Mouse (Mus musculus): Measurements from ENCODE around the gene Gnai2. TPM values are rescaled to one million over a fixed set of nuclear protein-coding genes. Genes with fewer than 3 reads are reported as not detected.
A peak's percentile ranks its signal among the peaks of the same experiment; 100 is the strongest.

The Gnai2 gene
- polyA plus RNA-seq, 1 experiment, result 273 TPM

DNA sequence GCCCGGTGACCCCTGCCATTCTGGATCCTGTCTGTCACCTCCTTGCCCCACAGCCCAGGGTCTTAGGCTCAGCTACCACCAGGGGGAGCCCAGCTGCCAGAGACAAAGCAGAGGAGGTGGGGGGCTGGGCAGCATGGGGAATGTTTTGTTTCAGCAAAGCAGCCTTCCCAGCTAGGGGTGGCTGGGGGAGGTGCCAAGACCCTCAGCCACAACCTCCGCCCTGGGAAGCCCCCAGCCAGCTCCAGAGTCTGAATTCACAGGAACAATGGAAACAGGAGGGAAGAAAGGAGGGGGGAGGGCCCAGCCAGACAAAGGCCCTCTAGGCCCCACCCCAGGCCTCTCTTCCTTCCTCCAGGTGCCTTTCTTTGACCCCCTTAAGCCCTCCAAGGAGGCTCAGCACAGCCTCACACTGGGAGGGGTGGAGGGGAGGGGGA is 8.3 kb downstream of the Gnai2 start:
- 0 out of 2 replicates have a peak, but pooled peaks have one; percentile 4 for TF ChIP-seq POLR2A (IDR thresholded peaks at IDR 0.05; ENCODE audit: borderline replicate concordance, control insufficient read depth, low read depth, low read length)
- TF ChIP-seq CTCF (IDR thresholded peaks at IDR 0.05; ENCODE audit: control insufficient read depth, insufficient read depth, low read length), result peak; percentile 88
- WGBS, result 8% methylated on average over 2 of the region's 2 CpGs
- H3K4me1 ChIP-seq (ENCODE audit: control insufficient read depth, insufficient read depth, low read length), result peaks cover 15% of the 10 kb centered on the region
- H3K4me3 ChIP-seq (replicated peaks; ENCODE audit: control insufficient read depth, low read depth, low read length), result peak overlapping the region; percentile 4
- peak overlapping the region; percentile 43 for H3K27ac ChIP-seq (ENCODE audit: control insufficient read depth, insufficient read depth, low read depth, low read length, poor library complexity)

GRCm38 (mm10) chr9:107626158-107626843 is 8.9 kb downstream of the Gnai2 start:
- peaks cover 14% of the 10 kb centered on the region for H3K4me1 ChIP-seq (ENCODE audit: control insufficient read depth, insufficient read depth, low read length)
- TF ChIP-seq POLR2A (IDR thresholded peaks at IDR 0.05; ENCODE audit: borderline replicate concordance, control insufficient read depth, low read depth, low read length) (no peak), CTCF (IDR thresholded peaks at IDR 0.05; ENCODE audit: control insufficient read depth, insufficient read depth, low read length) (no peak)
- peak overlapping the region; percentile 4 for H3K4me3 ChIP-seq (replicated peaks; ENCODE audit: control insufficient read depth, low read depth, low read length)
- peak overlapping the region; percentile 43 for H3K27ac ChIP-seq (ENCODE audit: control insufficient read depth, insufficient read depth, low read depth, low read length, poor library complexity)
- WGBS, result 46% methylated on average over 15 of the region's 15 CpGs

GRCm38 (mm10) chr9:107625351-107626128 is 9.6 kb downstream of the Gnai2 start:
- 81% methylated on average over 12 of the region's 12 CpGs for WGBS
- H3K4me3 ChIP-seq (replicated peaks; ENCODE audit: control insufficient read depth, low read depth, low read length), result no peak overlapping the region
- H3K4me1 ChIP-seq (ENCODE audit: control insufficient read depth, insufficient read depth, low read length), result peaks cover 14% of the 10 kb centered on the region
- peak overlapping the region; percentile 44 for H3K27ac ChIP-seq (ENCODE audit: control insufficient read depth, insufficient read depth, low read depth, low read length, poor library complexity)
- TF ChIP-seq POLR2A (IDR thresholded peaks at IDR 0.05; ENCODE audit: borderline replicate concordance, control insufficient read depth, low read depth, low read length), result no peak
- 0 out of 2 replicates have a peak, but pooled peaks have one; percentile 10 for TF ChIP-seq CTCF (IDR thresholded peaks at IDR 0.05; ENCODE audit: control insufficient read depth, insufficient read depth, low read length)

- peaks cover 14% of the 10 kb centered on the region for H3K4me1 ChIP-seq (ENCODE audit: control insufficient read depth, insufficient read depth, low read length)
- no peak overlapping the region for H3K4me3 ChIP-seq (replicated peaks; ENCODE audit: control insufficient read depth, low read depth, low read length)
- peak overlapping the region; percentile 44 for H3K27ac ChIP-seq (ENCODE audit: control insufficient read depth, insufficient read depth, low read depth, low read length, poor library complexity)
- no peak for TF ChIP-seq POLR2A (IDR thresholded peaks at IDR 0.05; ENCODE audit: borderline replicate concordance, control insufficient read depth, low read depth, low read length)
- TF ChIP-seq CTCF (IDR thresholded peaks at IDR 0.05; ENCODE audit: control insufficient read depth, insufficient read depth, low read length), result no peak
- 63% methylated on average over 3 of the region's 3 CpGs for WGBS
Measured at GRCm38 (mm10) chr9:107624951-107625350, 10.2 kb downstream of the Gnai2 start.

- Histone ChIP-seq H3K4me3 (replicated peaks; ENCODE audit: control insufficient read depth, low read depth, low read length) (no peak overlapping the region), H3K27ac (ENCODE audit: control insufficient read depth, insufficient read depth, low read depth, low read length, poor library complexity) (peak overlapping the region; percentile 44), H3K4me1 (ENCODE audit: control insufficient read depth, insufficient read depth, low read length) (peaks cover 14% of the 10 kb centered on the region)
- TF ChIP-seq POLR2A (IDR thresholded peaks at IDR 0.05; ENCODE audit: borderline replicate concordance, control insufficient read depth, low read depth, low read length) (no peak), CTCF (IDR thresholded peaks at IDR 0.05; ENCODE audit: control insufficient read depth, insufficient read depth, low read length) (no peak)
- WGBS, result 17% methylated on average over 5 of the region's 5 CpGs
Measured at GRCm38 (mm10) chr9:107624539-107624938, 10.6 kb downstream of the Gnai2 start.

DNA sequence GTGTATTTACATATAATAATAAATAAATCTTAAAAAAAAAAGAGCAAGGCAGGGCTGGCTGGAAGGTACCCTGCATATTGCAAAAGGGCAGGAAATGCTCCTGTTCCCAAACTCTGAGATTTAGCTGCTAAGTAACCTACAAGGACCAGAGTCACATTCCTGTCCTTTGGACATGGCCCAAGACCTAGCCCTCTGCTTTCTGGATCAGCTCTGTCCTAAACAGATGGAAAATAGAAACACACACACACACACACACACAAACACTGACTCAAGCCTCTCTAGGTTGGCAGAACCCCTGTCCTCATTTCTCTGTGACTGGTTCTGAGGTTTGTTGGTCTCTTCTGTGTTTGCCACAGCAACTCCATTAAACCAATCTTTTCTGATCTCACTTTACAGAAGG is 14.2 kb downstream of the Gnai2 start:
- Histone ChIP-seq H3K4me1 (ENCODE audit: control insufficient read depth, insufficient read depth, low read length) (peaks cover 4% of the 10 kb centered on the region; the same call in 1 of the 2 replicates), H3K27ac (ENCODE audit: control insufficient read depth, insufficient read depth, low read depth, low read length, poor library complexity) (no peak overlapping the region)
- TF ChIP-seq CTCF (IDR thresholded peaks at IDR 0.05; ENCODE audit: control insufficient read depth, insufficient read depth, low read length), result no peak
- no peak for TF ChIP-seq POLR2A (IDR thresholded peaks at IDR 0.05; ENCODE audit: borderline replicate concordance, control insufficient read depth, low read depth, low read length)

DNA sequence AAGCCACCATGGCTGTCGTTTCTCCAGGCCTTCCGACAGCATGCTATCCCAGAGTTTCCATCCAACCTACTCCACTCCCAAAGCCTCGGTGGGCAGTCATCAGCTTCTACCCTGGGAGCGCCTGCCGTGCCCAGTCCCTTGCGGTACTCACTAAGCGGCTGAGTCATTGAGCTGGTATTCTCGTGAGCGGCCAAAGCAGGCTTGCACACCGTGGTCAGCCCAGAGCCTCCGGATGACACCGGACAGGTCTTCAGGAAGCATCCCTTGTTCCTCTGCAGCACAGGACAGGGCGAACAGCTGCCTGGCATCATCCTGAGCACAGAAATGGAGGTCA is 15.7 kb downstream of the Gnai2 start:
- TF ChIP-seq CTCF (IDR thresholded peaks at IDR 0.05; ENCODE audit: control insufficient read depth, insufficient read depth, low read length) (no peak), POLR2A (IDR thresholded peaks at IDR 0.05; ENCODE audit: borderline replicate concordance, control insufficient read depth, low read depth, low read length) (no peak)
- Histone ChIP-seq H3K27ac (ENCODE audit: control insufficient read depth, insufficient read depth, low read depth, low read length, poor library complexity) (no peak overlapping the region), H3K4me3 (replicated peaks; ENCODE audit: control insufficient read depth, low read depth, low read length) (no peak overlapping the region), H3K4me1 (ENCODE audit: control insufficient read depth, insufficient read depth, low read length) (peaks cover 2% of the 10 kb centered on the region; the same call in 1 of the 2 replicates)
- 85% methylated on average over 13 of the region's 13 CpGs for WGBS

More for the DNA sequence above, 14.2 kb downstream of the Gnai2 start:
- no peak overlapping the region for H3K4me3 ChIP-seq (replicated peaks; ENCODE audit: control insufficient read depth, low read depth, low read length)

- Histone ChIP-seq H3K4me3 (replicated peaks; ENCODE audit: control insufficient read depth, low read depth, low read length) (no peak overlapping the region), H3K27ac (ENCODE audit: control insufficient read depth, insufficient read depth, low read depth, low read length, poor library complexity) (no peak overlapping the region; the same call in 1 of the 2 replicates)
Measured at GRCm38 (mm10) chr9:107618778-107619545, 16.2 kb downstream of the Gnai2 start.

More at GRCm38 (mm10) chr9:107618778-107619545, 16.2 kb downstream of the Gnai2 start:
- no peak for TF ChIP-seq CTCF (IDR thresholded peaks at IDR 0.05; ENCODE audit: control insufficient read depth, insufficient read depth, low read length)
- no peak for TF ChIP-seq POLR2A (IDR thresholded peaks at IDR 0.05; ENCODE audit: borderline replicate concordance, control insufficient read depth, low read depth, low read length)
- 70% methylated on average over 13 of the region's 13 CpGs for WGBS
- no peaks in the 10 kb centered on the region; the same call in 1 of the 2 replicates for H3K4me1 ChIP-seq (ENCODE audit: control insufficient read depth, insufficient read depth, low read length)

Measured in bone marrow, adult 2 months (tissue).